ENCODE assay signal across 8 mouse cellular contexts in genomic region chr19:32210450-32211292, GRCm38 (mm10).
A peak's percentile ranks its signal among the peaks of the same experiment; 100 is the strongest.
DNase-seq lines count a peak whose midpoint lies in the region; ATAC-seq and TF ChIP-seq lines count a peak whose summit lies in the region.

No protein-coding gene starts in this region.

- no peaks in the 10 kb centered on the region for H3K4me1 ChIP-seq in ES-Bruce4 (ENCODE audit: control insufficient read depth, insufficient read depth, low read length)
- peaks cover 13% of the 10 kb centered on the region for H3K4me1 ChIP-seq in forebrain, embryonic 12.5 days
- peaks cover 15% of the 10 kb centered on the region for H3K4me1 ChIP-seq in lung, embryonic 15.5 days

- H3K4me2 ChIP-seq in forebrain, embryonic 12.5 days: peak overlapping the region; percentile 68
- H3K4me2 ChIP-seq in lung, embryonic 15.5 days: peak overlapping the region; percentile 85

- no peaks in the 10 kb centered on the region for H3K27me3 ChIP-seq in ES-Bruce4 (ENCODE audit: control insufficient read depth, insufficient read depth, low read length, poor library complexity, severe bottlenecking)
- H3K27me3 ChIP-seq in forebrain, embryonic 12.5 days: 0 out of 2 replicates have a peak, but pooled peaks cover 4% of the 10 kb centered on the region
- no peaks in the 10 kb centered on the region for H3K27me3 ChIP-seq in lung, embryonic 15.5 days

- H3K27ac ChIP-seq in ES-Bruce4 (ENCODE audit: insufficient read depth, low read length): peak overlapping the region; percentile 77
- no peak overlapping the region for H3K27ac ChIP-seq in forebrain, embryonic 12.5 days
- H3K27ac ChIP-seq in lung, embryonic 15.5 days: peak overlapping the region; percentile 93

- intact Hi-C loops in heart, postnatal 10 days (cut with DNase I): loop anchor here (5.0 kb wide), 2 partner anchors 112 to 177 kb away; partner anchors contain the start of gene Sgms1

- TF ChIP-seq CTCF in ES-Bruce4 (IDR thresholded peaks at IDR 0.05; ENCODE audit: low read depth, low read length): no peak

- WGBS in forebrain, embryonic 12.5 days: 5% methylated on average over 34 of the region's 34 CpGs
- under 1% methylated on average over 34 of the region's 34 CpGs for WGBS in lung, embryonic 15.5 days

- H3K9me3 ChIP-seq in ES-Bruce4 (replicated peaks; ENCODE audit: control insufficient read depth, insufficient read depth, low read length, poor library complexity, severe bottlenecking): no peaks in the 10 kb centered on the region
- no peaks in the 10 kb centered on the region for H3K9me3 ChIP-seq in forebrain, embryonic 12.5 days
- H3K9me3 ChIP-seq in lung, embryonic 15.5 days: no peaks in the 10 kb centered on the region

- peak; percentile 59; the same call in 1 of the 2 replicates for TF ChIP-seq EP300 in ES-Bruce4 (IDR thresholded peaks at IDR 0.05; ENCODE audit: insufficient read depth, low read depth, low read length)

- peak; percentile 92 for ATAC-seq in forebrain, embryonic 12.5 days (ENCODE audit: low FRiP score)
- ATAC-seq in lung, embryonic 15.5 days (ENCODE audit: borderline replicate concordance, extremely low read depth, low FRiP score, low TSS enrichment): peak; percentile 99

- peak overlapping the region; percentile 53 for H3K9ac ChIP-seq in ES-Bruce4 (ENCODE audit: low read depth, poor library complexity, severe bottlenecking)
- H3K9ac ChIP-seq in forebrain, embryonic 12.5 days: peak overlapping the region; percentile 46; the same call in 1 of the 2 replicates
- H3K9ac ChIP-seq in lung, embryonic 15.5 days: peak overlapping the region; percentile 62

- TF ChIP-seq POLR2A in ES-Bruce4 (IDR thresholded peaks at IDR 0.05; ENCODE audit: insufficient read depth, low read length): peak; percentile 60

- peak overlapping the region; percentile 76 for H3K4me3 ChIP-seq in ES-Bruce4 (ENCODE audit: low read depth, low read length)
- H3K4me3 ChIP-seq in forebrain, embryonic 12.5 days (replicated peaks): peak overlapping the region; percentile 38
- H3K4me3 ChIP-seq in lung, embryonic 15.5 days: peak overlapping the region; percentile 60

- peak; percentile 83 for DNase-seq in c-Kit-positive CD71-positive TER-119-negative erythroid progenitor cells, embryonic 14.5 days (ENCODE audit: low read depth)
- peak; percentile 91 to 94 for DNase-seq in heart, postnatal 10 days
- peak; percentile 89 to 95 for DNase-seq in kidney, postnatal 4 days
- peak; percentile 77 for DNase-seq in ovary, adult 18-20 months (ENCODE audit: low spot score)
- DNase-seq in thymus, postnatal 10 days (ENCODE audit: low spot score in 2 of 2): peak; percentile 46 to 62

- no peaks in the 10 kb centered on the region for H3K36me3 ChIP-seq in ES-Bruce4 (ENCODE audit: control insufficient read depth, insufficient read depth, low read length, poor library complexity, severe bottlenecking)
- no peaks in the 10 kb centered on the region for H3K36me3 ChIP-seq in forebrain, embryonic 12.5 days (replicated peaks)
- H3K36me3 ChIP-seq in lung, embryonic 15.5 days: no peaks in the 10 kb centered on the region
